Mouse (Mus musculus): ENCODE measurements around the gene Hbb-bs. TPM values are rescaled to one million over a fixed set of nuclear protein-coding genes. Genes with fewer than 3 reads are reported as not detected.
"Not testable (repeated sequence)": the region's sequence is repeated elsewhere in the genome, so short reads cannot be mapped to it uniquely, and the experiment has no call there.

Gene Hbb-bs
- polyA plus RNA-seq, 1 experiment, result 44,806 TPM

- TF ChIP-seq CTCF (IDR thresholded peaks at IDR 0.05; ENCODE audit: control insufficient read depth, insufficient read depth, low read length) (no peak), POLR2A (IDR thresholded peaks at IDR 0.05; ENCODE audit: borderline replicate concordance, control insufficient read depth, low read depth, low read length) (no peak)
- Histone ChIP-seq H3K4me1 (ENCODE audit: control insufficient read depth, insufficient read depth, low read length) (no peaks in the 10 kb centered on the region), H3K27ac (ENCODE audit: control insufficient read depth, insufficient read depth, low read depth, low read length, poor library complexity) (no peak overlapping the region), H3K4me3 (replicated peaks; ENCODE audit: control insufficient read depth, low read depth, low read length) (no peak overlapping the region)
- WGBS, result 56% methylated on average over 1 of the region's 1 CpGs
Observed at GRCm38 (mm10) chr7:103854669-103855068, 26.8 kb upstream of the Hbb-bs start.

GRCm38 (mm10) chr7:103853090-103853489 is 25.2 kb upstream of the Hbb-bs start, which contains the start of gene Hbb-y:
Gene Hbb-y, minus strand, starts transcription at chr7:103853216.
- 63% methylated on average over 2 of the region's 2 CpGs for WGBS
- Histone ChIP-seq H3K4me1 (ENCODE audit: control insufficient read depth, insufficient read depth, low read length) (no peaks in the 10 kb centered on the region), H3K27ac (ENCODE audit: control insufficient read depth, insufficient read depth, low read depth, low read length, poor library complexity) (no peak within 1 kb of the TSS), H3K4me3 (replicated peaks; ENCODE audit: control insufficient read depth, low read depth, low read length) (no peak within 1 kb of the TSS)
- TF ChIP-seq CTCF (IDR thresholded peaks at IDR 0.05; ENCODE audit: control insufficient read depth, insufficient read depth, low read length) (no peak), POLR2A (IDR thresholded peaks at IDR 0.05; ENCODE audit: borderline replicate concordance, control insufficient read depth, low read depth, low read length) (no peak)

- Histone ChIP-seq H3K4me1 (ENCODE audit: control insufficient read depth, insufficient read depth, low read length) (peaks cover 1% of the 10 kb centered on the region; the same call in 1 of the 2 replicates), H3K27ac (ENCODE audit: control insufficient read depth, insufficient read depth, low read depth, low read length, poor library complexity) (no peak overlapping the region), H3K4me3 (replicated peaks; ENCODE audit: control insufficient read depth, low read depth, low read length) (no peak overlapping the region)
- WGBS, result 50% methylated on average over 1 of the region's 2 CpGs
- no peak for TF ChIP-seq CTCF (IDR thresholded peaks at IDR 0.05; ENCODE audit: control insufficient read depth, insufficient read depth, low read length)
- TF ChIP-seq POLR2A (IDR thresholded peaks at IDR 0.05; ENCODE audit: borderline replicate concordance, control insufficient read depth, low read depth, low read length), result no peak
Observed at GRCm38 (mm10) chr7:103844525-103845325, 16.8 kb upstream of the Hbb-bs start.

- Histone ChIP-seq H3K4me1 (ENCODE audit: control insufficient read depth, insufficient read depth, low read length) (peaks cover 1% of the 10 kb centered on the region; the same call in 1 of the 2 replicates), H3K27ac (ENCODE audit: control insufficient read depth, insufficient read depth, low read depth, low read length, poor library complexity) (no peak within 1 kb of the TSS), H3K4me3 (replicated peaks; ENCODE audit: control insufficient read depth, low read depth, low read length) (no peak within 1 kb of the TSS)
- WGBS, result 84% methylated on average over 2 of the region's 2 CpGs
- TF ChIP-seq POLR2A (IDR thresholded peaks at IDR 0.05; ENCODE audit: borderline replicate concordance, control insufficient read depth, low read depth, low read length) (no peak), CTCF (IDR thresholded peaks at IDR 0.05; ENCODE audit: control insufficient read depth, insufficient read depth, low read length) (no peak)
Observed at GRCm38 (mm10) chr7:103843034-103843433, 15.1 kb upstream of the Hbb-bs start, which contains the start of gene Hbb-bh1. Gene Hbb-bh1, minus strand, starts transcription at chr7:103843164.

GRCm38 (mm10) chr7:103840268-103840667 is 12.4 kb upstream of the Hbb-bs start, which contains the start of gene Hbb-bh2:
Gene Hbb-bh2, minus strand, starts transcription at chr7:103840520.
- 80% methylated on average over 3 of the region's 3 CpGs for WGBS
- Histone ChIP-seq H3K27ac (ENCODE audit: control insufficient read depth, insufficient read depth, low read depth, low read length, poor library complexity) (no peak within 1 kb of the TSS), H3K4me3 (replicated peaks; ENCODE audit: control insufficient read depth, low read depth, low read length) (no peak within 1 kb of the TSS), H3K4me1 (ENCODE audit: control insufficient read depth, insufficient read depth, low read length) (peaks cover 1% of the 10 kb centered on the region; the same call in 1 of the 2 replicates)
- TF ChIP-seq CTCF (IDR thresholded peaks at IDR 0.05; ENCODE audit: control insufficient read depth, insufficient read depth, low read length) (no peak), POLR2A (IDR thresholded peaks at IDR 0.05; ENCODE audit: borderline replicate concordance, control insufficient read depth, low read depth, low read length) (no peak)

- H3K4me1 ChIP-seq (ENCODE audit: control insufficient read depth, insufficient read depth, low read length); H3K27ac ChIP-seq (ENCODE audit: control insufficient read depth, insufficient read depth, low read depth, low read length, poor library complexity); H3K4me3 ChIP-seq (replicated peaks; ENCODE audit: control insufficient read depth, low read depth, low read length): not testable (repeated sequence)
- no CpG with 5 or more reads among the region's 2 CpGs for WGBS
Observed at GRCm38 (mm10) chr7:103827139-103827538, 757 bp downstream of the Hbb-bs start.

- 62% methylated on average over 3 of the region's 3 CpGs for WGBS
- H3K4me3 ChIP-seq (replicated peaks; ENCODE audit: control insufficient read depth, low read depth, low read length), result peak overlapping the region; percentile 55
- peak overlapping the region; percentile 85 for H3K27ac ChIP-seq (ENCODE audit: control insufficient read depth, insufficient read depth, low read depth, low read length, poor library complexity)
- H3K4me1 ChIP-seq (ENCODE audit: control insufficient read depth, insufficient read depth, low read length), result no peaks in the 10 kb centered on the region; the same call in none of the 2 replicates
- 0 out of 2 replicates have a peak, but pooled peaks have one; percentile 43 for TF ChIP-seq POLR2A (IDR thresholded peaks at IDR 0.05; ENCODE audit: borderline replicate concordance, control insufficient read depth, low read depth, low read length)
- no peak for TF ChIP-seq CTCF (IDR thresholded peaks at IDR 0.05; ENCODE audit: control insufficient read depth, insufficient read depth, low read length)
Observed at GRCm38 (mm10) chr7:103826255-103826887, 1.5 kb downstream of the Hbb-bs start.

GRCm38 (mm10) chr7:103825536-103826254 is 2.2 kb downstream of the Hbb-bs start:
- Histone ChIP-seq H3K4me1 (ENCODE audit: control insufficient read depth, insufficient read depth, low read length) (no peaks in the 10 kb centered on the region; the same call in none of the 2 replicates), H3K27ac (ENCODE audit: control insufficient read depth, insufficient read depth, low read depth, low read length, poor library complexity) (no peak overlapping the region), H3K4me3 (replicated peaks; ENCODE audit: control insufficient read depth, low read depth, low read length) (no peak overlapping the region)
- TF ChIP-seq POLR2A (IDR thresholded peaks at IDR 0.05; ENCODE audit: borderline replicate concordance, control insufficient read depth, low read depth, low read length), result no peak
- TF ChIP-seq CTCF (IDR thresholded peaks at IDR 0.05; ENCODE audit: control insufficient read depth, insufficient read depth, low read length), result no peak
- 87% methylated on average over 3 of the region's 3 CpGs for WGBS
